Mouse (Mus musculus) hindbrain, embryonic 13.5 days (tissue): Measurements from ENCODE around the gene Gm20388. TPM values are rescaled to one million over a fixed set of nuclear protein-coding genes. Genes with fewer than 3 reads are reported as not detected.

ENCODE experiments used
- ATAC-seq: fragments of 200-750 bp; cut with Nextera tagmentation; 2 replicates; pipeline ENCODE4 v1.8.0; 2017; ENCODE audit warnings: moderate TSS enrichment; ENCODE audit not compliant: low FRiP score
- H3K27ac ChIP-seq: fragments of 300-500 bp; sonication (generic); 2 replicates; pipeline ENCODE4 v1.5.1; 2015; ENCODE audit warnings: inconsistent platforms, mild to moderate bottlenecking, moderate library complexity
- H3K27me3 ChIP-seq: fragments of 300-500 bp; sonication (generic); 2 replicates; pipeline ENCODE4 v1.6.1; 2015; ENCODE audit warnings: mild to moderate bottlenecking, inconsistent platforms
- H3K36me3 ChIP-seq: fragments of 300-500 bp; sonication (generic); 2 replicates; pipeline ENCODE4 v1.6.1; 2015; ENCODE audit warnings: mild to moderate bottlenecking, inconsistent platforms
- H3K4me1 ChIP-seq: fragments of 300-500 bp; sonication (generic); replicated peaks from 2 replicates; pipeline ENCODE4 v1.6.1; 2015; ENCODE audit warnings: inconsistent platforms
- H3K4me2 ChIP-seq: fragments of 300-500 bp; sonication (generic); 2 replicates; pipeline ENCODE4 v1.6.1; 2015; ENCODE audit warnings: inconsistent platforms, mild to moderate bottlenecking, moderate library complexity
- H3K4me3 ChIP-seq: fragments of 300-500 bp; sonication (generic); 2 replicates; pipeline ENCODE4 v1.5.1; 2015; ENCODE audit warnings: mild to moderate bottlenecking, inconsistent platforms
- H3K9ac ChIP-seq: fragments of 300-500 bp; sonication (generic); 2 replicates; pipeline ENCODE4 v1.6.1; 2015; ENCODE audit warnings: mild to moderate bottlenecking, inconsistent platforms
- H3K9me3 ChIP-seq: fragments of 300-500 bp; sonication (generic); 2 replicates; pipeline ENCODE4 v1.6.1; 2016; ENCODE audit warnings: inconsistent platforms
- WGBS: fragments of 180-500 bp; shearing (Covaris S2); methylation state at CpG from one replicate; pipeline ENCODE4 v1.1.7; 2015; 5-methylcytosine and 5-hydroxymethylcytosine counted together
- polyA plus RNA-seq: library from polyadenylated mRNA; unstranded; fragments of >200 nt; fragmentation: Nextera tagmentation; extraction: Ambion mirVana; gene quantifications from 2 replicates; pipeline ENCODE4 v1.2.1, GENCODE M21; 2015

Gene Gm20388
- polyA plus RNA-seq, 1 experiment from 2014 or later, result 1.9 TPM

GRCm38 (mm10) chr8:120019297-120019696 is 108.7 kb downstream of the Gm20388 start:
- H3K4me3 ChIP-seq, result no peak overlapping the region
- H3K27ac ChIP-seq, result no peak overlapping the region
- ATAC-seq, result no peak
- H3K36me3 ChIP-seq, result no peaks in the 10 kb centered on the region
- WGBS, result 79% methylated on average over 5 of the region's 5 CpGs
- H3K4me1 ChIP-seq, result peaks cover 12% of the 10 kb centered on the region
- H3K4me2 ChIP-seq, result no peak overlapping the region
- H3K9ac ChIP-seq, result no peak overlapping the region
- no peaks in the 10 kb centered on the region for H3K9me3 ChIP-seq
- 0 out of 2 replicates have a peak, but pooled peaks cover 13% of the 10 kb centered on the region for H3K27me3 ChIP-seq

- WGBS, result 76% methylated on average over 7 of the region's 7 CpGs
- Histone ChIP-seq H3K27ac (no peak overlapping the region), H3K4me3 (no peak overlapping the region), H3K9me3 (no peaks in the 10 kb centered on the region), H3K36me3 (no peaks in the 10 kb centered on the region), H3K9ac (no peak overlapping the region), H3K4me2 (no peak overlapping the region), H3K4me1 (peaks cover 12% of the 10 kb centered on the region), H3K27me3 (0 out of 2 replicates have a peak, but pooled peaks cover 8% of the 10 kb centered on the region)
- ATAC-seq, result no peak
Observed at GRCm38 (mm10) chr8:120020298-120020697, 109.7 kb downstream of the Gm20388 start.

GRCm38 (mm10) chr8:120026199-120026598 is 115.6 kb downstream of the Gm20388 start:
- H3K36me3 ChIP-seq, result no peaks in the 10 kb centered on the region
- H3K9ac ChIP-seq, result no peak overlapping the region
- H3K9me3 ChIP-seq, result no peaks in the 10 kb centered on the region
- no peak overlapping the region for H3K4me2 ChIP-seq
- H3K4me3 ChIP-seq, result no peak overlapping the region
- H3K27me3 ChIP-seq, result 0 out of 2 replicates have a peak, but pooled peaks cover 6% of the 10 kb centered on the region
- 81% methylated on average over 5 of the region's 5 CpGs for WGBS
- no peaks in the 10 kb centered on the region for H3K4me1 ChIP-seq
- H3K27ac ChIP-seq, result no peak overlapping the region
- ATAC-seq, result no peak

- Histone ChIP-seq H3K4me1 (no peaks in the 10 kb centered on the region), H3K9ac (no peak overlapping the region), H3K27ac (no peak overlapping the region), H3K36me3 (no peaks in the 10 kb centered on the region), H3K27me3 (0 out of 2 replicates have a peak, but pooled peaks cover 3% of the 10 kb centered on the region), H3K9me3 (no peaks in the 10 kb centered on the region), H3K4me3 (no peak overlapping the region), H3K4me2 (no peak overlapping the region)
- ATAC-seq, result no peak
- 91% methylated on average over 6 of the region's 6 CpGs for WGBS
Observed at GRCm38 (mm10) chr8:120026991-120027390, 116.3 kb downstream of the Gm20388 start.

GRCm38 (mm10) chr8:120030447-120030846 is 119.8 kb downstream of the Gm20388 start:
- no peak for ATAC-seq
- H3K4me2 ChIP-seq, result no peak overlapping the region

GRCm38 (mm10) chr8:120032549-120033208 is 122.0 kb downstream of the Gm20388 start:
- no peaks in the 10 kb centered on the region for H3K36me3 ChIP-seq
- no peak overlapping the region for H3K9ac ChIP-seq
- H3K4me1 ChIP-seq, result no peaks in the 10 kb centered on the region
- 81% methylated on average over 5 of the region's 5 CpGs for WGBS
- ATAC-seq, result no peak
- no peak overlapping the region for H3K27ac ChIP-seq
- 0 out of 2 replicates have a peak, but pooled peaks cover 3% of the 10 kb centered on the region for H3K27me3 ChIP-seq
- H3K4me2 ChIP-seq, result no peak overlapping the region
- H3K4me3 ChIP-seq, result no peak overlapping the region
- no peaks in the 10 kb centered on the region for H3K9me3 ChIP-seq

More at GRCm38 (mm10) chr8:120030447-120030846, 119.8 kb downstream of the Gm20388 start:
- H3K36me3 ChIP-seq, result no peaks in the 10 kb centered on the region
- H3K9me3 ChIP-seq, result no peaks in the 10 kb centered on the region
- WGBS, result 71% methylated on average over 5 of the region's 5 CpGs
- H3K27me3 ChIP-seq, result no peaks in the 10 kb centered on the region
- no peak overlapping the region for H3K4me3 ChIP-seq
- no peaks in the 10 kb centered on the region for H3K4me1 ChIP-seq
- no peak overlapping the region for H3K9ac ChIP-seq
- H3K27ac ChIP-seq, result no peak overlapping the region

GRCm38 (mm10) chr8:120034471-120034870 is 123.8 kb downstream of the Gm20388 start:
- Histone ChIP-seq H3K9ac (no peak overlapping the region), H3K9me3 (no peaks in the 10 kb centered on the region), H3K4me2 (no peak overlapping the region), H3K27ac (no peak overlapping the region), H3K4me1 (no peaks in the 10 kb centered on the region), H3K36me3 (no peaks in the 10 kb centered on the region), H3K4me3 (no peak overlapping the region), H3K27me3 (0 out of 2 replicates have a peak, but pooled peaks cover 3% of the 10 kb centered on the region)
- no peak for ATAC-seq
- 28% methylated on average over 6 of the region's 6 CpGs for WGBS

- no peak for ATAC-seq
Observed at GRCm38 (mm10) chr8:120036111-120036510, 125.5 kb downstream of the Gm20388 start.

GRCm38 (mm10) chr8:120036578-120036977 is 125.9 kb downstream of the Gm20388 start:
- Histone ChIP-seq H3K9ac (no peak overlapping the region), H3K4me2 (no peak overlapping the region), H3K27ac (no peak overlapping the region), H3K9me3 (no peaks in the 10 kb centered on the region), H3K27me3 (0 out of 2 replicates have a peak, but pooled peaks cover 3% of the 10 kb centered on the region), H3K4me3 (no peak overlapping the region), H3K4me1 (no peaks in the 10 kb centered on the region), H3K36me3 (no peaks in the 10 kb centered on the region)
- no peak for ATAC-seq
- WGBS, result 80% methylated on average over 4 of the region's 4 CpGs

More at GRCm38 (mm10) chr8:120036111-120036510, 125.5 kb downstream of the Gm20388 start:
- Histone ChIP-seq H3K27me3 (0 out of 2 replicates have a peak, but pooled peaks cover 3% of the 10 kb centered on the region), H3K27ac (no peak overlapping the region), H3K9me3 (no peaks in the 10 kb centered on the region), H3K4me1 (no peaks in the 10 kb centered on the region), H3K36me3 (no peaks in the 10 kb centered on the region), H3K9ac (no peak overlapping the region), H3K4me2 (no peak overlapping the region), H3K4me3 (no peak overlapping the region)
- 31% methylated on average over 9 of the region's 9 CpGs for WGBS

GRCm38 (mm10) chr8:120037199-120037598 is 126.6 kb downstream of the Gm20388 start:
- ATAC-seq, result no peak
- no peak overlapping the region for H3K4me2 ChIP-seq
- 0 out of 2 replicates have a peak, but pooled peaks cover 3% of the 10 kb centered on the region for H3K27me3 ChIP-seq
- no peak overlapping the region for H3K27ac ChIP-seq
- no peaks in the 10 kb centered on the region for H3K4me1 ChIP-seq
- H3K36me3 ChIP-seq, result no peaks in the 10 kb centered on the region
- 83% methylated on average over 15 of the region's 15 CpGs for WGBS
- H3K9me3 ChIP-seq, result no peaks in the 10 kb centered on the region
- H3K4me3 ChIP-seq, result no peak overlapping the region
- H3K9ac ChIP-seq, result no peak overlapping the region

- Histone ChIP-seq H3K9ac (no peak overlapping the region), H3K4me1 (no peaks in the 10 kb centered on the region), H3K27me3 (0 out of 2 replicates have a peak, but pooled peaks cover 3% of the 10 kb centered on the region), H3K4me2 (no peak overlapping the region), H3K36me3 (no peaks in the 10 kb centered on the region), H3K27ac (no peak overlapping the region), H3K9me3 (no peaks in the 10 kb centered on the region), H3K4me3 (no peak overlapping the region)
- ATAC-seq, result no peak
- 83% methylated on average over 8 of the region's 8 CpGs for WGBS
Observed at GRCm38 (mm10) chr8:120037611-120038010, 127.0 kb downstream of the Gm20388 start.

- 95% methylated on average over 12 of the region's 12 CpGs for WGBS
- Histone ChIP-seq H3K4me2 (no peak overlapping the region), H3K9ac (no peak overlapping the region), H3K9me3 (no peaks in the 10 kb centered on the region), H3K27ac (no peak overlapping the region), H3K4me1 (no peaks in the 10 kb centered on the region), H3K36me3 (no peaks in the 10 kb centered on the region), H3K27me3 (0 out of 2 replicates have a peak, but pooled peaks cover 3% of the 10 kb centered on the region), H3K4me3 (no peak overlapping the region)
- ATAC-seq, result no peak
Observed at GRCm38 (mm10) chr8:120038741-120039140, 128.1 kb downstream of the Gm20388 start.
